Mouse (Mus musculus): ENCODE data around the gene Gm49388.

- TF ChIP-seq CTCF (IDR thresholded peaks at IDR 0.05; ENCODE audit: low read depth) (no peak), EP300 (optimal IDR thresholded peaks at IDR 0.05) (no peak)
These were observed 38.9 kb downstream of the Gm49388 start, which contains the start of the genes Stx4a and Stx1b for GRCm38 (mm10) chr7:127824176-127824871.
